Mouse (Mus musculus): Measurements from ENCODE around the gene Snx15.

DNA sequence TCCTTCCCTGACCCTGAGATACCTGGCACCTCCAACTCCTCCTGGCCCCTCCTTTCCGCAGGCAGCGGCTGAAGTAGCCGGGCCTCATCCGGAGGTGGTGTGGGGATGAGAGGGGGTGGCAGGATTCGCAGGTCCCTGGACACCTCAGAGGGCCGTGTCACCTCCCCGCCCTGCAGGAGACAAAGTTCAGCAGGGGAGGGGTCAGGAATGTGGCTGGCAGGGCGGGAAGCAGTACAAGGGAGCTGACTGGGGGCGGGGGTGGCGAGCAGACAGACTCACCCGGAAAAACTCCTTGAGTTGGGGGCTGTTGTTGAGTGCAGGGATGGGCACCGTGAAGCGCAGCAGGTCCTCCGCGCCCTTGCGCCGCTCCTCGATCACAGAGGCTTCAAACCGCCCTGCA, 6.3 kb downstream of the Snx15 start:
- TF ChIP-seq POLR2A (IDR thresholded peaks at IDR 0.05; ENCODE audit: borderline replicate concordance, extremely low read depth, low read depth, low read length) (no peak), CTCF (IDR thresholded peaks at IDR 0.05; ENCODE audit: insufficient read depth, low read length) (no peak)
